Mouse (Mus musculus) activated CD4-positive, CD25-positive, alpha-beta regulatory T cell, adult 4 months (primary cell): ENCODE results near the gene Ugt2b34. TPM values are rescaled to one million over a fixed set of nuclear protein-coding genes. Genes with fewer than 3 reads are reported as not detected.
"Not testable (repeated sequence)": the region's sequence is repeated elsewhere in the genome, so short reads cannot be mapped to it uniquely, and the experiment has no call there.

ENCODE experiments used
- ATAC-seq: one replicate; pipeline ENCODE4 v1.8.0; 2017
- polyA plus RNA-seq, 2 experiments: library from polyadenylated mRNA; unstranded; fragments of 100-300 nt; shearing (Covaris generic); gene quantifications; one replicate each; pipeline ENCODE4 v1.2.1; 2017

The Ugt2b34 gene
- not detected for polyA plus RNA-seq

- ATAC-seq = no peak
These were observed at the start of gene Ugt2b34 for GRCm38 (mm10) chr5:86906758-86907157. Gene Ugt2b34 (minus strand): TSS chr5:86906937.

- ATAC-seq = no peak
These were observed 35.4 kb upstream of the Ugt2b34 start for GRCm38 (mm10) chr5:86942111-86942510.

GRCm38 (mm10) chr5:86926426-86926825, 19.7 kb upstream of the Ugt2b34 start, which contains the start of gene Ugt2b1:
Gene Ugt2b1 (minus strand): TSS chr5:86926530.
- no peak for ATAC-seq

- no peak for ATAC-seq
These were observed 14.0 kb upstream of the Ugt2b34 start for GRCm38 (mm10) chr5:86920661-86921233.

- ATAC-seq = no peak
These were observed 4.8 kb upstream of the Ugt2b34 start for GRCm38 (mm10) chr5:86911357-86912099.

GRCm38 (mm10) chr5:86910770-86911169, 4.0 kb upstream of the Ugt2b34 start:
- no peak for ATAC-seq

- no peak for ATAC-seq
These were observed 16.8 kb downstream of the Ugt2b34 start for GRCm38 (mm10) chr5:86889933-86890332.

GRCm38 (mm10) chr5:86888420-86888819, 18.3 kb downstream of the Ugt2b34 start:
- no peak for ATAC-seq

- no peak for ATAC-seq
These were observed 19.7 kb downstream of the Ugt2b34 start for GRCm38 (mm10) chr5:86887081-86887480.

GRCm38 (mm10) chr5:86886620-86887019, 20.1 kb downstream of the Ugt2b34 start:
- no peak for ATAC-seq

- no peak for ATAC-seq
These were observed 34.9 kb downstream of the Ugt2b34 start for GRCm38 (mm10) chr5:86871877-86872276.

- no peak for ATAC-seq
These were observed 48.4 kb downstream of the Ugt2b34 start for GRCm38 (mm10) chr5:86858336-86858735.

- ATAC-seq = no peak
These were observed 49.1 kb downstream of the Ugt2b34 start for GRCm38 (mm10) chr5:86857682-86858081.

GRCm38 (mm10) chr5:86856505-86856904, 50.2 kb downstream of the Ugt2b34 start:
- not testable (repeated sequence) for ATAC-seq

GRCm38 (mm10) chr5:86851658-86852057, 55.1 kb downstream of the Ugt2b34 start:
- no peak for ATAC-seq

GRCm38 (mm10) chr5:86850104-86850503, 56.6 kb downstream of the Ugt2b34 start:
- ATAC-seq = no peak

- peak; percentile 56 for ATAC-seq
These were observed 65.5 kb downstream of the Ugt2b34 start for GRCm38 (mm10) chr5:86841261-86841660.

GRCm38 (mm10) chr5:86840207-86840606, 66.5 kb downstream of the Ugt2b34 start:
- peak; percentile 56 for ATAC-seq

Other genes starting within 250 kb of the Ugt2b34 start
- gene Tmprss11b, start 230.6 kb downstream of the Ugt2b34 start, polyA plus RNA-seq = not detected
- under 1 TPM; 0.09 to 0.13 TPM for gene Tmprss11e, start 161.1 kb downstream of the Ugt2b34 start, polyA plus RNA-seq
- gene Ythdc1, start 102.7 kb downstream of the Ugt2b34 start, polyA plus RNA-seq = 10 to 100 TPM; 53.2 to 63.2 TPM
- gene Ugt2b1, start 19.6 kb upstream of the Ugt2b34 start, polyA plus RNA-seq = not detected
- not detected for gene Ugt2b35, start 93.9 kb upstream of the Ugt2b34 start, polyA plus RNA-seq
- gene Ugt2b36, start 185.6 kb upstream of the Ugt2b34 start, polyA plus RNA-seq = not detected
- gene Ugt2b5, start 233.4 kb upstream of the Ugt2b34 start, polyA plus RNA-seq = not detected